Mouse (Mus musculus): ENCODE data around the gene Pou2f1. TPM values are rescaled to one million over a fixed set of nuclear protein-coding genes. Genes with fewer than 3 reads are reported as not detected.

Pou2f1 gene
- polyA plus RNA-seq, 1 experiment = 11.0 TPM

DNA sequence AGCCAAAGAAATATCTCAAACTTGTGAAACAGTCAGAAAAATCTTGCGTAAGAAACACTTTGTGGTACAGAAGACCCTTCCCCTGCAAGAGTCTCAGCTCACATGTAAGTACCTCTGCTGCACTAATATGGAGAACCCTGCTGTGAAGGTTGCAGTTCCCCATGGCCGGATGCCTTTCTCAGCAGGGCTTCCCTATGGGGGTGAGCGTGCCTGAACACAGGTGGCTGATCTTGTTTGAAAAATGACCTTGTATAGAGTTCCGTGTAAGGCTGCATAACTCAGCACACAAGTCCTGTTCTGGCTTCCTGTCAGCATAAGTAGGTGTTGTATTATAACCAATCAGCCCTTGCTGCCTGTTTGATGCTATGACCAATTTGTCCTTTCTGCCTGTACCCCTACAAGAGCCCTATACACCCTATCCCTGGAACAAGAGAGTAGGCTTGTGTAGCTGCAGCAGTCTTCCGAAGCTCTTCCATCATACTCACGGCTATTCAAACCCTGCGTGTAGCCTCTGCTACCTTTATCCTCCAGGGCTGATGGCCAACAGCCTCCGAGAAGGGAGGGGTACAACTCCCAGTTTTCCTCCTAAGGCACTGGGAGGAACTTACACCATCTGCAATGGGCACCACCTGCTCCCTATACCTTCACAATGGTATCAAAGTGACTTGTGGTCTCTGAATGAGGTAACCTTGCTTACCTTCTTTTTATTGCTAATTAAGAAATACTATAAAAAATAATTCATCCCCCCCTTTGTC is 120.2 kb downstream of the Pou2f1 start:
- Histone ChIP-seq H3K4me1 (ENCODE audit: control insufficient read depth, insufficient read depth, low read length) (no peaks in the 10 kb centered on the region), H3K27ac (ENCODE audit: insufficient read depth, low read length) (no peak overlapping the region), H3K4me3 (replicated peaks; ENCODE audit: insufficient read depth, low read depth, low read length) (no peak overlapping the region), H3K27me3 (ENCODE audit: control insufficient read depth, insufficient read depth, low read length) (no peaks in the 10 kb centered on the region)
- 21% methylated on average over 8 of the region's 8 CpGs for WGBS
- peak; percentile 44 to 47 for DNase-seq
- TF ChIP-seq POLR2A (IDR thresholded peaks at IDR 0.05; ENCODE audit: borderline replicate concordance, insufficient read depth, low read length) = no peak
- TF ChIP-seq CTCF (IDR thresholded peaks at IDR 0.05; ENCODE audit: borderline replicate concordance, insufficient read depth, low read depth, low read length) = no peak

DNA sequence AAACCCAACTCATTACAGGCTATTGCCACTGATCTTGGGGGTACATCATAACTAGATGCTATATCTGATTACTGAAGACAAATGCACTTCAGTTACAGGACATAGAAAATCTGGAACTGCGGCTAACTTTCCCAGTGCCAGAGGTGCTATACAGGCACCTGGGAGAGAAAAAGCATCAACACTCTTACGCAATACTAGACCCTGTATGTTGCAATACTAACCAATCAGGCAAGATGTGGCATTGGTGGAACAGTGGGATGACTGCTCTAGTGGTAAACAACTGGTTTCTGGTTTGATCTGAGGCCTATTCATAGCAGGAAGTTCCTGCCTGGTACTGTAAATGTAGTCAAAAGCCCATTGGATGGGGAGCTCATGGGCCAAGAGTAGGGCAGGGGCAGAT is 123.7 kb downstream of the Pou2f1 start:
- Histone ChIP-seq H3K4me3 (replicated peaks; ENCODE audit: insufficient read depth, low read depth, low read length) (no peak overlapping the region), H3K27ac (ENCODE audit: insufficient read depth, low read length) (no peak overlapping the region), H3K27me3 (ENCODE audit: control insufficient read depth, insufficient read depth, low read length) (no peaks in the 10 kb centered on the region), H3K4me1 (ENCODE audit: control insufficient read depth, insufficient read depth, low read length) (no peaks in the 10 kb centered on the region)
- DNase-seq = no peak
- TF ChIP-seq CTCF (IDR thresholded peaks at IDR 0.05; ENCODE audit: borderline replicate concordance, insufficient read depth, low read depth, low read length) = no peak
- no peak for TF ChIP-seq POLR2A (IDR thresholded peaks at IDR 0.05; ENCODE audit: borderline replicate concordance, insufficient read depth, low read length)
- WGBS = 100% methylated on average over 2 of the region's 2 CpGs

DNA sequence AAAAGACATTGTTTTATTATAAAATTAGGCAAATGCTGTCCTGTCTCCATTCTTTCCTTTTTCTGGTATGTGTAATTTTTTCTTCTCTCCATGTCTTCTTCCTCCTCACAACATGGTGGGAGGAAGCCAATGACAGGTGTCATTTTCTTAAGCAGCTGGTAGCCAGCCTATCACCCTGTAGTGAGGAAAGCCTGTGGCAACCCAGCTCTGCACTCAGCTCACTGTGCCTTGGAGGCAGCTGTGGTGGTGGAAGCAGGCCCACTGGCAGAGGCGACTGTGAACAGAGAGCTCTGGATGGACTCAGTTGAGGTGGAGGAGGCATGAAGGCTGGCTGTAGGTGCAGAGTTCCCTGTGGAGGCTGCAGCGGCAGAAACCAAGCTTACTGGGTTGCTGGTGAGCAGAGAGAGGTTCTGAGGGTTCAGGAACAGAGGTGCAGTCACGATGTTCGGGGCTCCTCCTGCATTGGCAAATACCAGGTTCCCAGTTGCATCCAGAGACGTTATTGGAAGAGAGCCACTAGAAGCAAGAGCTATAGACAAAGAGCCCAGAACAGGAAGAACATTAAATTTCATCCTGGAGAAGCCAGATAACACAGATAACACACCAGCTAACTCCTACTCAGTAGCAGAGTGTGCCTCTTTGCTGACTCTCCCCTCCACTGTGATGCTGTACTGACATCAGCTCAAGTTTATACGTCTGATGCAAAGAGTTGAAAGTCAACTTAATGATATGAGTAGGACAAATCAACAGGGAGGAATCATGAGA is 126.8 kb downstream of the Pou2f1 start:
- H3K27me3 ChIP-seq (ENCODE audit: control insufficient read depth, insufficient read depth, low read length) = no peaks in the 10 kb centered on the region
- WGBS = 67% methylated on average over 6 of the region's 6 CpGs
- DNase-seq = no peak
- no peak overlapping the region for H3K4me3 ChIP-seq (replicated peaks; ENCODE audit: insufficient read depth, low read depth, low read length)
- no peak overlapping the region for H3K27ac ChIP-seq (ENCODE audit: insufficient read depth, low read length)
- no peaks in the 10 kb centered on the region for H3K4me1 ChIP-seq (ENCODE audit: control insufficient read depth, insufficient read depth, low read length)
- TF ChIP-seq CTCF (IDR thresholded peaks at IDR 0.05; ENCODE audit: borderline replicate concordance, insufficient read depth, low read depth, low read length) = no peak
- no peak for TF ChIP-seq POLR2A (IDR thresholded peaks at IDR 0.05; ENCODE audit: borderline replicate concordance, insufficient read depth, low read length)

DNA sequence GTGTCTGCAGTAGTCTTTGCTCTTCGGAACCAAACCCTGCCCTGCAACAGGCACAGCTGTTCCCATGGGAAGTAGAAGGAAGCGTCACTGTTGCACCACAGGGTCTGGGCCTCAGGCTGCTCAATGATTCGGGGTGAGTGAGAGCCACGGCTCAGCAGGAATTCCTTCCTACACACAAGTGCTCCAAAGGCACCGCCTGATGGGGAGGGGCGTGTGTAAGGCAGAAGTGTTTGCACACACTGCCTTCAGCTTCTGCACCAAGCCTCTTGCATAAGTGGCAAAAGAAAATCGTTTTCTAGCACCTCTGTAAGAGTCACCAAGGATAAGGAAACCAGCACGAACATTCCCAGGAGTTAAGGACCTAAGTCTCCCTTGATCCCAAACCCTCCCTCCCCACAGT is 127.8 kb downstream of the Pou2f1 start:
- Histone ChIP-seq H3K27me3 (ENCODE audit: control insufficient read depth, insufficient read depth, low read length) (no peaks in the 10 kb centered on the region), H3K4me1 (ENCODE audit: control insufficient read depth, insufficient read depth, low read length) (no peaks in the 10 kb centered on the region), H3K27ac (ENCODE audit: insufficient read depth, low read length) (no peak overlapping the region), H3K4me3 (replicated peaks; ENCODE audit: insufficient read depth, low read depth, low read length) (no peak overlapping the region)
- WGBS = 43% methylated on average over 8 of the region's 8 CpGs
- TF ChIP-seq CTCF (IDR thresholded peaks at IDR 0.05; ENCODE audit: borderline replicate concordance, insufficient read depth, low read depth, low read length) (no peak), POLR2A (IDR thresholded peaks at IDR 0.05; ENCODE audit: borderline replicate concordance, insufficient read depth, low read length) (no peak)
- DNase-seq = no peak

DNA sequence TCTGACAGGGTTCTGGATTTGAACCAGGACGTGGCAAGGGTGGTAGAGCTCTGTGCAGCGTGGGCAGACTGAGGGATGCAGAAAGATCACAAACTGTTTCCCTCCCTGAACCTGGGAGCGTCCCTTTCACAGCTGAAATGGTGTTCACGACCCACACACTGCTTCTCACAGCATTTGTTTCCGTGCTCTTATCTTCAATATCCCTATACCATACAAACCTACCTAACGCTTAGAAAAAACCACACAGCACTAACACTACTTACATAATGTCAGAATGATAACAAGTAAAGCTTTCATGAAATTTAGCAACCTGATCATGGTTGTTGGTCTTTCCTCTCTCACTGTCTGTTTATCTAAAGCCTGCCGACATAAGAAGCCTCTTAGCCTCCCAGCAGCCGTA is 133.8 kb downstream of the Pou2f1 start:
- no peak for DNase-seq
- H3K27me3 ChIP-seq (ENCODE audit: control insufficient read depth, insufficient read depth, low read length) = no peaks in the 10 kb centered on the region
- no peak overlapping the region for H3K27ac ChIP-seq (ENCODE audit: insufficient read depth, low read length)
- H3K4me3 ChIP-seq (replicated peaks; ENCODE audit: insufficient read depth, low read depth, low read length) = no peak overlapping the region
- no peak for TF ChIP-seq POLR2A (IDR thresholded peaks at IDR 0.05; ENCODE audit: borderline replicate concordance, insufficient read depth, low read length)
- H3K4me1 ChIP-seq (ENCODE audit: control insufficient read depth, insufficient read depth, low read length) = no peaks in the 10 kb centered on the region; the same call in 1 of the 2 replicates
- 90% methylated on average over 8 of the region's 8 CpGs for WGBS

DNA sequence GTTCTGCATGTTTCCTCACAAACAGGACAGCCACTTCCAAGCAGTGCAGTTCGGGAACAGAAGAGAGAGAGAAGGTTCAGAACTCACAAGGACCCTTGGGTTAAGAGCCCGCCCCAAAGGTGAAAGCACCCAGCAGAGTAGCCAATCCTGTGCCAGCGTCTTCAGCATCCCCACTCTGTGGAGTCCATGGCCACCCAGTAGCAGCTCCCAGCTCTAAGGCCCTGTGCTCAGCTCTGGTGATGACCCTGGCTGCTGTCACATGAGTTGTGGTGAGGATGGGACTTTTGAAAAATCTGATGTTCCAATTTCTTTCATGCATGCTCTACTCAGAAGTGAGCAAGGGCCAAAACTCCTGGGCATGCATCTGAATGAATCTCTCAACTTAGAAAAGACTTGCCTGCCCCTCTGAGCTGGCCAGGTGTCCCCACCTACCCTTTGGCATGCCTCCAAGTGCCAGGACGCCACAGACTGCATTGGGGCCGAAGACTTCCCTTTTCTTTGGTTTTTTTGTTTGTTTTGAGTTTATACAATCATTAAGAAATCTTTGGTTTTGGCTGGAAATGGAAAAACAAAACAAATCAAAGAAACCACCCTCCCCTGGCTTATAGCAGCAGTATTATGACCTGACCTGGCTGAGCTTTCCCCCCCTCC is 135.7 kb downstream of the Pou2f1 start:
- Histone ChIP-seq H3K27ac (ENCODE audit: insufficient read depth, low read length) (no peak overlapping the region), H3K4me3 (replicated peaks; ENCODE audit: insufficient read depth, low read depth, low read length) (no peak overlapping the region), H3K27me3 (ENCODE audit: control insufficient read depth, insufficient read depth, low read length) (no peaks in the 10 kb centered on the region), H3K4me1 (ENCODE audit: control insufficient read depth, insufficient read depth, low read length) (no peaks in the 10 kb centered on the region; the same call in 1 of the 2 replicates)
- TF ChIP-seq CTCF (IDR thresholded peaks at IDR 0.05; ENCODE audit: borderline replicate concordance, insufficient read depth, low read depth, low read length) (no peak), POLR2A (IDR thresholded peaks at IDR 0.05; ENCODE audit: borderline replicate concordance, insufficient read depth, low read length) (no peak)
- no peak for DNase-seq
- WGBS = 67% methylated on average over 5 of the region's 5 CpGs

DNA sequence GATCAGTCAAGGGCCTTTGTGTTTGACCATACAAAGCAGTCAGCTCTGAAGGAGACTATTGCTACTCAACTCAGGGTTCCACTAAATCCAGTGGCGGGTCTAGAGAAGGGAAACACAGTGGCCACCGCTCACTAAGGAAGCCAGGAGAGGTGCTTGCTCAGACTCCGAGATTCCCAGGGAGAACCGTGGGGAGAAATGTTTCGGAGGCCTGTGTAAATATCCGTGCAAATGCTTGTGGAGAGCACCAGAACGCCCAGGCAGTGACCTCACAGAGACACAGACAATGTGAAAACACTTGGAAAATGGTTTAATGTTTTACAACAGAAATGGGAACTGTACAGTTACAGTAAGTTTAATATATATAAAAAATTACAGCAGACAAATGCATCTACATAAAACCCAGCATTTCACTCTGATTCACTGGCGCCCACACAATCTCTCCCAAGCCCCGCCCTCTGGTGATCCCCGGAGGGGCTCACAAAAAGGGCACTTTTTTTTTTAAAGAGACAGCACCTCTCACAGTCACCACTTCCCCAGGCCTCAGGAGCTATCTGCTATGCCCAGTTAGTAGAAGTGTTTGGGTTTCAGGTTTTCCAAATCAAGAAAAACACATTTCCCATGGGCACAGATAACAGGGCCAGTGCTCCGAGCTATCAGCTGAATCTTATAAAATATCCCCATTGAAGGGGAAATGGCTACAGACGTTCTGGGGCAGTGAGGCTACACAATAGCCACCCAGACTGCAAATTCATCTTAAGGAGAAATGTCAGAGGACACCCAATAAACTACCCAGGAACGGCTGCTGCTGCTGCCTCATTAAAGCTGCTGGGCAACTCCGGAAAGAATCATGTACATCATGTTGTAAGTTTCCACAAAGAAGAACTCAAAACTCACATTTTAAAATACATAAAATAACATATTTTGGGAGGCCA is 137.3 kb downstream of the Pou2f1 start:
- Histone ChIP-seq H3K4me1 (ENCODE audit: control insufficient read depth, insufficient read depth, low read length) (no peaks in the 10 kb centered on the region; the same call in 1 of the 2 replicates), H3K27me3 (ENCODE audit: control insufficient read depth, insufficient read depth, low read length) (no peaks in the 10 kb centered on the region), H3K27ac (ENCODE audit: insufficient read depth, low read length) (no peak overlapping the region), H3K4me3 (replicated peaks; ENCODE audit: insufficient read depth, low read depth, low read length) (no peak overlapping the region)
- 61% methylated on average over 14 of the region's 14 CpGs for WGBS
- TF ChIP-seq CTCF (IDR thresholded peaks at IDR 0.05; ENCODE audit: borderline replicate concordance, insufficient read depth, low read depth, low read length) (no peak), POLR2A (IDR thresholded peaks at IDR 0.05; ENCODE audit: borderline replicate concordance, insufficient read depth, low read length) (no peak)
- no peak for DNase-seq

Data from cerebellum, adult 2 months (tissue).